Mouse (Mus musculus): ENCODE measurements around the gene Tnfaip8l3. TPM values are rescaled to one million over a fixed set of nuclear protein-coding genes. Genes with fewer than 3 reads are reported as not detected.

The Tnfaip8l3 gene
- not detected in 2 replicates for polyA plus RNA-seq (2012; ENCODE audit: low replicate concordance)

GRCm38 (mm10) chr9:54068032-54068649 is at the start of gene Tnfaip8l3:
TSS of gene Tnfaip8l3 (minus strand) at chr9:54068388.

GRCm38 (mm10) chr9:53975122-53975518 is 93.1 kb downstream of the Tnfaip8l3 start, which contains the start of gene Elmod1:
TSS of gene Elmod1 (minus strand) at chr9:53975301.

Other genes with a start within 250 kb of the Tnfaip8l3 start
- gene Sln, start 218.2 kb downstream of the Tnfaip8l3 start, polyA plus RNA-seq (2012; ENCODE audit: low replicate concordance) = not detected in 2 replicates
- gene Elmod1, start 93.1 kb downstream of the Tnfaip8l3 start, polyA plus RNA-seq (2012; ENCODE audit: low replicate concordance) = 0.12 TPM in 1 of 2 replicates, not detected in the other
- gene Cyp19a1, start 199.7 kb upstream of the Tnfaip8l3 start, polyA plus RNA-seq (2012; ENCODE audit: low replicate concordance) = not detected in 2 replicates
- not detected in 2 replicates for gene Gldn, start 218.1 kb upstream of the Tnfaip8l3 start, polyA plus RNA-seq (2012; ENCODE audit: low replicate concordance)

Data from leukemia stem cell, adult 10-12 weeks (primary cell).